Mouse (Mus musculus): Measurements from ENCODE around the gene Phf19. TPM values are rescaled to one million over a fixed set of nuclear protein-coding genes. Genes with fewer than 3 reads are reported as not detected.

Gene Phf19
- 6.0 and 6.7 TPM in 2 replicates for polyA plus RNA-seq (2015; fragmentation: Nextera tagmentation; extraction: Ambion mirVana)

DNA sequence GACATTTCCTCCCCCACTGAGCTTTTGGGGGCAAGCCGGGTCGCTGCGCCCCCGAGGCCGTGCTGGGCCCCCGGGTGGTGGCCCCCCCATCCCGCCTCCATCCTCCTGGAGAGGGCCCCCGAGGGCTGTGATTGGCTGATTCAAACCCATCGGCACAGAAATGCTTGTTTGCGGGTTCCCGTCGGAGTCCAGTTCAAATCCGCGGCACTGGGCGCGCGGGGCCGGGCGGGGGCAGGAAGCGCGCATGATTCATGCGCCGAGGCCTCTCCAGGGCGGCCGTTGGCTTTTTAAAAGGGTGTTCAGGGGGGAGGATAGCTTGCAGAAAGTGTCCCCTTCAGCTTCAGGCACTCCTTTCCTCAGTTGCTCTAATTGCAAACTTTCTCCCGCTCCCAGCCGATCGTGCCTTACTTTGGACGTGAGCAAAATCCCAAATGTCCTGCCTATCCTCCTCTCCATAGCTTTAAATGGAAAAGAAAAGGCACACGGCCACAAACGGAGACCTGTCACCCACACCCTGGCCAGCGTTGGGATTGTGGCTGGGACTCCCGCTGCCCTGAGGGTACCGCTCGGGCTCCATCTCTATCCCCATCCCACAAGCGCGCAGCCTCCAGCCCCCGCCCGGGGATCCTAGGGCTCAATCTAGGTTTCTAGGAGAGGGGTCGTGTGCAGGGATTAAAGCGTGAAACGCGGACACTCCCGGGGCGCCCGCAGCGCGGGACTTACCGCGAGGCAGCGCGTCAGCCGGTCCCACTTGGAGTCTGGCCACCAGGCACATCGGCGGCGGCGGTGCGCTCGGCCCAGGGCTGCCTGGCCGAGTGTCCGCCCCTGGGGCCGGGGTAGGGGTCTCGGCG lies at the start of gene Phf19:
Phf19 (minus strand) TSS at position 809 of the 851 bp plus-strand sequence.
- Histone ChIP-seq H3K4me1 (ENCODE audit: control insufficient read depth, insufficient read depth, low read length) (peaks cover 12% of the 10 kb centered on the region), H3K9ac (ENCODE audit: low read depth, low read length) (peak within 1 kb of the TSS; percentile 76), H3K9me3 (ENCODE audit: control insufficient read depth, low read length) (no peaks in the 10 kb centered on the region), H3K4me3 (ENCODE audit: low read length) (peak within 1 kb of the TSS; percentile 70), H3K27ac (ENCODE audit: low read length) (peak within 1 kb of the TSS; percentile 58), H3K36me3 (ENCODE audit: control insufficient read depth, insufficient read depth, low read length) (peaks cover 3% of the 10 kb centered on the region; the same call in 1 of the 2 replicates), H3K4me2 (ENCODE audit: low read depth, low read length) (peak within 1 kb of the TSS; percentile 94), H3K27me3 (replicated peaks; ENCODE audit: control insufficient read depth, insufficient read depth, low read length) (no peaks in the 10 kb centered on the region)
- ATAC-seq, result peak; percentile 45
- WGBS, result under 1% methylated on average over 56 of the region's 64 CpGs

DNA sequence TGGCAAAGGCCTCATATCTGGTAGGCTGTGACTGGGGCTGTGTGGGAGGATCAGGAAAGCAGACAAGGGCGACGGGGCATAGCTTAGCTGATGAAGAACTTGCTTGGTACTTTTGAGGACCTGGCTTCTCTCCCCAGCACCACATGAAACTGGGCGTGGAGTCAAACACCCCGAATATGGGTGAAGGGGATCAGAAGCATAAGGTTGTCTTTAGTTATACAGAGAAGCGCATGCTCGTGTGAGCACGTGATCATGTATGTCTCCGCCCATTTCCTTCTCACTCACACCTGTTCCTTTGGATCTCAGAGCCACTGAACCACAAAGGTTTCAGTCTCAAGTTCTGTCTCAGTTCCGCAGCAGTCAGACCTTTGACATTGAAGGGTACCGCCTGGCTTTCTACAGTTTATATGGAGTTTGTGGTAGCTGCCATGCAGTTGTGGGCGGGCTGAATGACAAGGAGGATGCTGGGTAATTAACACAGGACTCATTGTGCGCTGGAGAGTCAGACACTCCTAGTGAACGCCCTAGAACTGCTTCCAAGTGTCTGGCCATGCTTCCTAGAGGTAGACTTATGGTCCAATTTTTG lies 49.6 kb upstream of the Phf19 start:
- Histone ChIP-seq H3K4me2 (ENCODE audit: low read depth, low read length) (no peak overlapping the region), H3K27ac (ENCODE audit: low read length) (no peak overlapping the region), H3K4me1 (ENCODE audit: control insufficient read depth, insufficient read depth, low read length) (peaks cover 17% of the 10 kb centered on the region), H3K9ac (ENCODE audit: low read depth, low read length) (no peak overlapping the region), H3K9me3 (ENCODE audit: control insufficient read depth, low read length) (no peaks in the 10 kb centered on the region), H3K27me3 (replicated peaks; ENCODE audit: control insufficient read depth, insufficient read depth, low read length) (no peaks in the 10 kb centered on the region), H3K36me3 (ENCODE audit: control insufficient read depth, insufficient read depth, low read length) (no peaks in the 10 kb centered on the region), H3K4me3 (ENCODE audit: low read length) (no peak overlapping the region)
- WGBS, result 82% methylated on average over 13 of the region's 13 CpGs
- no peak for ATAC-seq

DNA sequence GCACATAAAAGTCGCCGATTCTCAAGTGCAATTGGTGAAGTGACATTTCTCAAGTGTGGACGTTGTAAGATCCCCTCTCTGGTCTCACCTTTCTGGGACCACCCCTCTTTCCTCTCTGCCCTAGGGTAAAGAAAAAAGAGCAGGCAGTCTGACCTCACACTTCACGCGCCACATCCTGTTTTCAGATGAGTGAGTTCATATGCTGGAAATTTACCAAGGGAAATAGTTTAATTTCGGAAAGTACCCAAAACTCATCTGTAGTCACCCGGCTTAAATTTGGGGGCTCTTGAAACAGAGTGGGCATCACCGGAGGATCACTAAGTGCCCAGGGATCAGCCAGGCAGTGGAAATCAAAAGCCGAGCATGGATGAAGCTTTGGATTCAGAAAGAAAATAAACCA lies 49.1 kb upstream of the Phf19 start:
- ATAC-seq, result no peak
- 80% methylated on average over 9 of the region's 9 CpGs for WGBS
- peaks cover 17% of the 10 kb centered on the region for H3K4me1 ChIP-seq (ENCODE audit: control insufficient read depth, insufficient read depth, low read length)
- H3K9ac ChIP-seq (ENCODE audit: low read depth, low read length), result no peak overlapping the region
- no peaks in the 10 kb centered on the region for H3K9me3 ChIP-seq (ENCODE audit: control insufficient read depth, low read length)
- no peak overlapping the region for H3K27ac ChIP-seq (ENCODE audit: low read length)
- no peak overlapping the region for H3K4me2 ChIP-seq (ENCODE audit: low read depth, low read length)
- H3K4me3 ChIP-seq (ENCODE audit: low read length), result no peak overlapping the region
- H3K27me3 ChIP-seq (replicated peaks; ENCODE audit: control insufficient read depth, insufficient read depth, low read length), result no peaks in the 10 kb centered on the region
- no peaks in the 10 kb centered on the region for H3K36me3 ChIP-seq (ENCODE audit: control insufficient read depth, insufficient read depth, low read length)

DNA sequence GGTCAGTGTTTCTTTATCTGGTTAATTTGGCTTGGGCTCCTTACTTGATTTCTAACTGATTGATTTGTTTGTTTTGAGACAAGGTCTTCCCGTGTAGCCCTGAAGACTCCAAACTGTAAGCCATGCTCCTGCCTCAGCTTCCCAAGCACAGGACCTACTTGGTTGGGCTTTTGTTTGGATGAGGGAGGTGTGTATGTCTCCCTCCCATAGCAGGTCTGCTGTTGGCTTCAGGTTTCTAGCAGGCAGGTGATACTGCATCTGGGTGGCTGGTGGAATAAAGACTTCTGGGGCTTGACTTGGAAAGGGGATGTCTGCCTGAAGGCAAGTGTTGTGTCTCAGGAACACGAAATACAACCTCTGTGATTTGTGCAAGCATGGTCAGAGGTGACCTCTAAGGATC lies 48.4 kb upstream of the Phf19 start:
- no peak overlapping the region for H3K4me3 ChIP-seq (ENCODE audit: low read length)
- no peak overlapping the region for H3K4me2 ChIP-seq (ENCODE audit: low read depth, low read length)
- H3K4me1 ChIP-seq (ENCODE audit: control insufficient read depth, insufficient read depth, low read length), result peaks cover 17% of the 10 kb centered on the region
- no peak for ATAC-seq
- no peaks in the 10 kb centered on the region for H3K9me3 ChIP-seq (ENCODE audit: control insufficient read depth, low read length)
- H3K27ac ChIP-seq (ENCODE audit: low read length), result no peak overlapping the region
- WGBS, result 66% methylated on average over 2 of the region's 2 CpGs
- no peak overlapping the region for H3K9ac ChIP-seq (ENCODE audit: low read depth, low read length)
- H3K27me3 ChIP-seq (replicated peaks; ENCODE audit: control insufficient read depth, insufficient read depth, low read length), result no peaks in the 10 kb centered on the region
- no peaks in the 10 kb centered on the region for H3K36me3 ChIP-seq (ENCODE audit: control insufficient read depth, insufficient read depth, low read length)

DNA sequence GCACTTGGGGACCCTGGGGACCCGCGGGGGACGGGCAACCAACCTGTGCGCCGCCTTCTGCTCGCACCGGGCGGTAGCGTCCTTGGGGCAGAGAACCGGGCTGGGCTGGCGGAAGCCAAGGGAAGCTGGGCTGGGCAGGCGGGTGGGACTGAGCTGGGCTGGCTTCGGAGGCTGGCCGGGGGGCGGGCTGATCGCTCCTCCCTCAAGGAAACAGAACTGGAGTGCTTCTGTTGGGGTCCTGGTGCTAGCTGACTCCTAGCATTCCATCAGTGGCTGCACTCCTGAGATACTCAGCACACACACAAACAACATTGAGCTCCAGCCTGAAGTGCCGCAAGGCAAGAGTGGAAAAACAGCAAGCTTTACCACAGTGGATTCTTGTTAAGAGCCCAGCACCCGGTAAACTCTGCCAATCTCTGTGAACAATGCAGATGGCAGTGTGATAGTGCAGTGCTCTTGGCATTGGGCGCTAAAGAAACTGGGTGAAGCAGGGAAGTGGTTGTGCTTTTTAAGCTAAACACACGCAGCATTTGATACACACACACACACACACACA lies 47.7 kb upstream of the Phf19 start, which contains the start of gene Traf1:
Traf1 (minus strand) TSS at position 292 of the 556 bp plus-strand sequence.
- 12% methylated on average over 20 of the region's 20 CpGs for WGBS
- Histone ChIP-seq H3K36me3 (ENCODE audit: control insufficient read depth, insufficient read depth, low read length) (no peaks in the 10 kb centered on the region), H3K9me3 (ENCODE audit: control insufficient read depth, low read length) (no peaks in the 10 kb centered on the region), H3K4me3 (ENCODE audit: low read length) (peak within 1 kb of the TSS; percentile 38), H3K9ac (ENCODE audit: low read depth, low read length) (peak within 1 kb of the TSS; percentile 70), H3K27me3 (replicated peaks; ENCODE audit: control insufficient read depth, insufficient read depth, low read length) (no peaks in the 10 kb centered on the region), H3K27ac (ENCODE audit: low read length) (no peak within 1 kb of the TSS), H3K4me1 (ENCODE audit: control insufficient read depth, insufficient read depth, low read length) (peaks cover 17% of the 10 kb centered on the region), H3K4me2 (ENCODE audit: low read depth, low read length) (peak within 1 kb of the TSS; percentile 64)
- ATAC-seq, result peak; percentile 75

- Histone ChIP-seq H3K36me3 (ENCODE audit: control insufficient read depth, insufficient read depth, low read length) (no peaks in the 10 kb centered on the region), H3K4me2 (ENCODE audit: low read depth, low read length) (peak overlapping the region; percentile 64), H3K27ac (ENCODE audit: low read length) (no peak overlapping the region), H3K4me3 (ENCODE audit: low read length) (peak overlapping the region; percentile 38), H3K9ac (ENCODE audit: low read depth, low read length) (peak overlapping the region; percentile 70), H3K4me1 (ENCODE audit: control insufficient read depth, insufficient read depth, low read length) (peaks cover 17% of the 10 kb centered on the region), H3K27me3 (replicated peaks; ENCODE audit: control insufficient read depth, insufficient read depth, low read length) (no peaks in the 10 kb centered on the region), H3K9me3 (ENCODE audit: control insufficient read depth, low read length) (no peaks in the 10 kb centered on the region)
- WGBS, result 67% methylated on average over 6 of the region's 6 CpGs
- no peak for ATAC-seq
These were observed 47.1 kb upstream of the Phf19 start for GRCm38 (mm10) chr2:34960966-34961365.

DNA sequence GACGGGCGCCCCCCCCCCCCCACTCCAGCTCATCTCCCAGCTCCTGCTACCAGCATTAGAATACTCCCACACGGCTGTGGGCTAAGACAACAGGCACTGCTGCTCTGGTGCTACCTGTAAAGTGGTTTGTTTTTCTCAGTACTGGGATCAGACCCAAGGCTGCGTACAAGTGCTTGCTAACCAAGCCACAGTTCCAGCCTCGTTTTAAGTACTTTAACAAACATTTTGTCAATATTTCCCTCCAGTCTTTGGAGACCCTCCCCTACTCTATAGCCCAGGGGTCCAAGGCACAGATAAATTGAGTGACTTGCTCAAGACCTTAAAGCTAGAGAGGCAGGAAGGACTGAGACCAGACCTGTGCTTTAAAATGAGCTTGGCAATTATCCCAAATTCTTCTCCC lies 46.6 kb upstream of the Phf19 start:
- Histone ChIP-seq H3K4me2 (ENCODE audit: low read depth, low read length) (no peak overlapping the region), H3K9ac (ENCODE audit: low read depth, low read length) (no peak overlapping the region), H3K4me3 (ENCODE audit: low read length) (no peak overlapping the region)

GRCm38 (mm10) chr2:34958582-34958981 lies 44.8 kb upstream of the Phf19 start:
- Histone ChIP-seq H3K27ac (ENCODE audit: low read length) (no peak overlapping the region), H3K27me3 (replicated peaks; ENCODE audit: control insufficient read depth, insufficient read depth, low read length) (no peaks in the 10 kb centered on the region), H3K4me1 (ENCODE audit: control insufficient read depth, insufficient read depth, low read length) (peaks cover 10% of the 10 kb centered on the region), H3K4me2 (ENCODE audit: low read depth, low read length) (no peak overlapping the region), H3K36me3 (ENCODE audit: control insufficient read depth, insufficient read depth, low read length) (no peaks in the 10 kb centered on the region), H3K9me3 (ENCODE audit: control insufficient read depth, low read length) (no peaks in the 10 kb centered on the region), H3K9ac (ENCODE audit: low read depth, low read length) (no peak overlapping the region), H3K4me3 (ENCODE audit: low read length) (no peak overlapping the region)
- ATAC-seq, result no peak
- WGBS, result 87% methylated on average over 7 of the region's 7 CpGs

More for the DNA sequence above, 46.6 kb upstream of the Phf19 start:
- Histone ChIP-seq H3K9me3 (ENCODE audit: control insufficient read depth, low read length) (no peaks in the 10 kb centered on the region), H3K27ac (ENCODE audit: low read length) (no peak overlapping the region), H3K27me3 (replicated peaks; ENCODE audit: control insufficient read depth, insufficient read depth, low read length) (no peaks in the 10 kb centered on the region), H3K4me1 (ENCODE audit: control insufficient read depth, insufficient read depth, low read length) (peaks cover 12% of the 10 kb centered on the region), H3K36me3 (ENCODE audit: control insufficient read depth, insufficient read depth, low read length) (no peaks in the 10 kb centered on the region)
- no peak for ATAC-seq
- 62% methylated on average over 4 of the region's 5 CpGs for WGBS

- Histone ChIP-seq H3K27me3 (replicated peaks; ENCODE audit: control insufficient read depth, insufficient read depth, low read length) (no peaks in the 10 kb centered on the region), H3K27ac (ENCODE audit: low read length) (no peak overlapping the region), H3K4me1 (ENCODE audit: control insufficient read depth, insufficient read depth, low read length) (peaks cover 10% of the 10 kb centered on the region), H3K36me3 (ENCODE audit: control insufficient read depth, insufficient read depth, low read length) (no peaks in the 10 kb centered on the region), H3K4me3 (ENCODE audit: low read length) (no peak overlapping the region), H3K9ac (ENCODE audit: low read depth, low read length) (no peak overlapping the region), H3K9me3 (ENCODE audit: control insufficient read depth, low read length) (no peaks in the 10 kb centered on the region), H3K4me2 (ENCODE audit: low read depth, low read length) (no peak overlapping the region)
- ATAC-seq, result no peak
- WGBS, result 75% methylated on average over 7 of the region's 7 CpGs
These were observed 44.2 kb upstream of the Phf19 start for GRCm38 (mm10) chr2:34958036-34958435.

Measured in intestine, embryonic 16.5 days (tissue).